Mouse (Mus musculus) bone marrow macrophage, adult 2 months (primary cell): ENCODE data around the gene Ints13.

Source experiments
- CTCF ChIP-seq: IDR thresholded peaks from 2 replicates; pipeline ENCODE4 v1.5.1; 2012; ENCODE audit warnings: low read depth, mild to moderate bottlenecking, low read length, moderate library complexity
- POLR2A ChIP-seq: IDR thresholded peaks from 2 replicates; pipeline ENCODE4 v1.6.1; 2012; ENCODE audit warnings: mild to moderate bottlenecking, low read depth, low read length, borderline replicate concordance

DNA sequence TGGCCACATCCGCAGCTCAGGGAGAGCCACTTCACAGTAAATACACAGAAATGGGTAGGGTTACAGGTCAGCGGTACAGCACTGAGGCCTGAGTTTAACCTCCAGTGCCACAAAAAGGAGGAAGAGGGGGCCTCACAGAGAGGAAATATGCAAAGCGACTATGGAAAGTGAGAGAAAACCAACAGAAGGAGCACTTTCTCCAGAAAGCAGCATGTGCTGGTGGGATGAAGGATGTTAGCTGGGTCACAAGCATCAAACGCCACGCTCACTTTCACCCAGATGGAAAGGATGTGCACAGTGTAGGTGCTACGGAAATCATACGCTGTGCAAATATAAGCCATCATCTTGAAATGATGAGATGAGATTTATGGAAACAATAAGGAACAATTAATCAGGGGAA lies 47.3 kb downstream of the Ints13 start:
- TF ChIP-seq POLR2A: no peak
- TF ChIP-seq CTCF: no peak
